Mouse (Mus musculus) liver, embryonic 15.5 days (tissue): ENCODE data around the gene Gxylt1. TPM values are rescaled to one million over a fixed set of nuclear protein-coding genes. Genes with fewer than 3 reads are reported as not detected.
"Not testable (repeated sequence)": the region's sequence is repeated elsewhere in the genome, so short reads cannot be mapped to it uniquely, and the experiment has no call there.

Experiments
- ATAC-seq: fragments of 200-750 bp; cut with Nextera tagmentation; 2 replicates; pipeline ENCODE4 v1.8.0; 2017; ENCODE audit warnings: moderate number of reproducible peaks, mild to moderate bottlenecking, moderate library complexity; ENCODE audit not compliant: insufficient read depth
- H3K27ac ChIP-seq: fragments of 300-500 bp; sonication (generic); replicated peaks from 2 replicates; pipeline ENCODE4 v1.5.1; 2015; ENCODE audit warnings: mild to moderate bottlenecking, inconsistent platforms
- H3K27me3 ChIP-seq: fragments of 300-500 bp; sonication (generic); 2 replicates; pipeline ENCODE4 v1.6.1; 2015; ENCODE audit warnings: mild to moderate bottlenecking, inconsistent platforms
- H3K36me3 ChIP-seq: fragments of 300-500 bp; sonication (generic); replicated peaks from 2 replicates; pipeline ENCODE4 v1.6.1; 2015; ENCODE audit warnings: moderate library complexity, mild to moderate bottlenecking, inconsistent platforms
- H3K4me1 ChIP-seq: fragments of 300-500 bp; sonication (generic); replicated peaks from 2 replicates; pipeline ENCODE4 v1.6.1; 2015; ENCODE audit warnings: inconsistent platforms
- H3K4me2 ChIP-seq: fragments of 300-500 bp; sonication (generic); 2 replicates; pipeline ENCODE4 v1.6.1; 2015; ENCODE audit warnings: moderate library complexity, mild to moderate bottlenecking, inconsistent platforms
- H3K4me3 ChIP-seq: fragments of 300-500 bp; sonication (generic); replicated peaks from 2 replicates; pipeline ENCODE4 v1.5.1; 2015; ENCODE audit warnings: mild to moderate bottlenecking, inconsistent platforms
- H3K9ac ChIP-seq: fragments of 300-500 bp; sonication (generic); 2 replicates; pipeline ENCODE4 v1.6.1; 2015; ENCODE audit warnings: moderate library complexity, mild to moderate bottlenecking, inconsistent platforms
- H3K9me3 ChIP-seq: fragments of 300-500 bp; sonication (generic); replicated peaks from 2 replicates; pipeline ENCODE4 v1.6.1; 2016; ENCODE audit warnings: inconsistent platforms
- WGBS: fragments of 180-500 bp; shearing (Covaris S2); methylation state at CpG from one replicate; pipeline ENCODE4 v1.1.7; 2015; ENCODE audit warnings: mixed read lengths; ENCODE audit not compliant: insufficient replicate concordance; 5-methylcytosine and 5-hydroxymethylcytosine counted together
- polyA plus RNA-seq: library from polyadenylated mRNA; unstranded; fragments of >200 nt; fragmentation: Nextera tagmentation; extraction: Ambion mirVana; gene quantifications from 2 replicates; pipeline ENCODE4 v1.2.1, GENCODE M21; 2015

Gene Gxylt1
- polyA plus RNA-seq, 1 experiment from 2014 or later: 2.8 TPM

GRCm38 (mm10) chr15:93263566-93263965, 11.4 kb downstream of the Gxylt1 start:
- H3K27me3 ChIP-seq: no peaks in the 10 kb centered on the region
- peaks cover 11% of the 10 kb centered on the region for H3K36me3 ChIP-seq
- 71% methylated on average over 7 of the region's 7 CpGs for WGBS
- no peak overlapping the region for H3K9ac ChIP-seq
- H3K9me3 ChIP-seq: no peaks in the 10 kb centered on the region
- no peak for ATAC-seq
- no peak overlapping the region for H3K4me3 ChIP-seq
- 0 out of 2 replicates have a peak, but pooled peaks cover 15% of the 10 kb centered on the region for H3K4me1 ChIP-seq
- no peak overlapping the region for H3K27ac ChIP-seq
- H3K4me2 ChIP-seq: no peak overlapping the region

- H3K9ac ChIP-seq: no peak overlapping the region
Observed at GRCm38 (mm10) chr15:93262818-93263217, 12.2 kb downstream of the Gxylt1 start.

GRCm38 (mm10) chr15:93262274-93262673, 12.7 kb downstream of the Gxylt1 start:
- WGBS: 78% methylated on average over 5 of the region's 5 CpGs
- Histone ChIP-seq H3K4me1 (0 out of 2 replicates have a peak, but pooled peaks cover 5% of the 10 kb centered on the region), H3K4me2 (no peak overlapping the region), H3K9ac (no peak overlapping the region), H3K27ac (no peak overlapping the region), H3K9me3 (no peaks in the 10 kb centered on the region), H3K36me3 (peaks cover 24% of the 10 kb centered on the region), H3K27me3 (no peaks in the 10 kb centered on the region), H3K4me3 (no peak overlapping the region)
- no peak for ATAC-seq

More at GRCm38 (mm10) chr15:93262818-93263217, 12.2 kb downstream of the Gxylt1 start:
- no peak overlapping the region for H3K27ac ChIP-seq
- 0 out of 2 replicates have a peak, but pooled peaks cover 10% of the 10 kb centered on the region for H3K4me1 ChIP-seq
- H3K27me3 ChIP-seq: no peaks in the 10 kb centered on the region
- H3K4me3 ChIP-seq: no peak overlapping the region
- peaks cover 19% of the 10 kb centered on the region for H3K36me3 ChIP-seq
- WGBS: 67% methylated on average over 5 of the region's 5 CpGs
- no peak overlapping the region for H3K4me2 ChIP-seq
- ATAC-seq: no peak
- no peaks in the 10 kb centered on the region for H3K9me3 ChIP-seq

DNA sequence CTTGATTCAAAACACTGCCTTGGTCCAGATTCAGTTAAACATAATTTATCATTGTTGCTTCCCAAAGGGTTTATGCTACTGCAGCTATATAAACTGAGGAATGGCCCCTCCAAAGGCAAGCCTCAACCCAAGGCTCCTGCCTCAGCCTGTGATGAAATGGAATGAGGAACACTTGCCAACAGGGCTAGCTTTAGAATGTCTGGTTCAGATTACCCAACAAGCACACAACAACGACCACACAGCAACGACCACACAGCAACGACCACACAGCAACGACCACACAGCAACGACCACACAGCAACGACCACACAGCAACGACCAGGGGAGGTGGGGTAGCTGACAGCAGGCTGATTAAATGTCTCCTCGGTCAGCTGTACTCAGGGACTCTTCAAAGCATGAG, 15.0 kb downstream of the Gxylt1 start:
- Histone ChIP-seq H3K36me3 (peaks cover 43% of the 10 kb centered on the region), H3K9me3 (no peaks in the 10 kb centered on the region), H3K27ac (no peak overlapping the region), H3K4me2 (no peak overlapping the region), H3K4me1 (no peaks in the 10 kb centered on the region), H3K27me3 (no peaks in the 10 kb centered on the region), H3K9ac (no peak overlapping the region), H3K4me3 (no peak overlapping the region)
- no peak for ATAC-seq
- 57% methylated on average over 8 of the region's 8 CpGs for WGBS

DNA sequence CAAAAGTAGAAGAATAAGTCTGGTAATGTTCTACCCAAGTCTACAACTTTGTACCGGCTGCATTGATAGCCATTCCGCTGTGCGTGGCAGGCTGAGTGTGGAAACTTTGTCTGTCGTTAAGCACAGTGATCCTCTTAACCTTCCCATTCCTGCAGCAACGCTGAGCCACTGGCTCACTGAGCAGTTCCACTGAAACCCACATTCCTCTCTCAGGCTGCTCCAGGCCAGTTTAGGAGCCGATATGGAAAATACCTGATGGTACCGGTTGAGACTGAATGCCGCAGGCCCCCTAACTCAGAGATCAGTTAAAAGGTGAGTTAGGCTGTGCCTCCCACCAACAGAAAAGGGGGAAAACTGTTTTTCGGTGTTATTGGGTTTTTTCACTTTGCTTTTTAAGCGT, 19.7 kb downstream of the Gxylt1 start:
- Histone ChIP-seq H3K36me3 (peaks cover 58% of the 10 kb centered on the region), H3K9me3 (no peaks in the 10 kb centered on the region), H3K27me3 (no peaks in the 10 kb centered on the region), H3K4me1 (no peaks in the 10 kb centered on the region), H3K9ac (no peak overlapping the region), H3K4me3 (no peak overlapping the region), H3K27ac (no peak overlapping the region), H3K4me2 (no peak overlapping the region)
- WGBS: 73% methylated on average over 10 of the region's 10 CpGs
- ATAC-seq: no peak

GRCm38 (mm10) chr15:93253172-93253571, 21.8 kb downstream of the Gxylt1 start:
- ATAC-seq: no peak

DNA sequence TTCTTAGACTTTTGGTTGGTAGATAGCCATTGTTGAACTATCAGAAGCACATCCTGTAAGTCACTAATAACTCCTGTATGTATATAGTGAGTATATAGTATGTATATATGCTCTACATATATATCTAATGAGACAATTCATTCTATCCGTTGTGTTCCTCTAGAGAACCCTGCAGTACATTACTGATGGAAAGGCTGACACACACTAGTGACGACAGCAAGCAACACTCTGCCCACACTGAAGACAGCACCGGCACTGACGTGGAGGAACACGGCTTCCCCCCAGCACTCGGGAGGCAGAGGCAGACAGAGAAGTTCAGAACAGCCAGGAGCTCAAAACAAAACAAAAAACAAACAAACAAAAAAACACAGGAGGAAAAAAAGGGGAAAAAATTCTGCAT, 22.6 kb downstream of the Gxylt1 start:
- no peaks in the 10 kb centered on the region for H3K4me1 ChIP-seq
- H3K27me3 ChIP-seq: no peaks in the 10 kb centered on the region
- 76% methylated on average over 6 of the region's 6 CpGs for WGBS

More at GRCm38 (mm10) chr15:93253172-93253571, 21.8 kb downstream of the Gxylt1 start:
- WGBS: 40% methylated on average over 8 of the region's 8 CpGs
- Histone ChIP-seq H3K9ac (no peak overlapping the region), H3K4me3 (no peak overlapping the region), H3K4me2 (no peak overlapping the region), H3K27ac (no peak overlapping the region), H3K27me3 (no peaks in the 10 kb centered on the region), H3K9me3 (no peaks in the 10 kb centered on the region), H3K36me3 (peaks cover 52% of the 10 kb centered on the region), H3K4me1 (no peaks in the 10 kb centered on the region)

GRCm38 (mm10) chr15:93251553-93252250, 23.3 kb downstream of the Gxylt1 start:
- 0 out of 2 replicates have a peak overlapping the region, but pooled peaks have one; percentile 14 for H3K27ac ChIP-seq
- WGBS: 55% methylated on average over 13 of the region's 13 CpGs
- H3K9ac ChIP-seq: no peak overlapping the region
- H3K4me2 ChIP-seq: no peak overlapping the region
- no peak for ATAC-seq
- peaks cover 47% of the 10 kb centered on the region for H3K36me3 ChIP-seq
- H3K4me1 ChIP-seq: no peaks in the 10 kb centered on the region
- no peaks in the 10 kb centered on the region for H3K9me3 ChIP-seq
- H3K27me3 ChIP-seq: no peaks in the 10 kb centered on the region
- H3K4me3 ChIP-seq: no peak overlapping the region

More for the DNA sequence above, 22.6 kb downstream of the Gxylt1 start:
- no peaks in the 10 kb centered on the region for H3K9me3 ChIP-seq
- no peak overlapping the region for H3K4me3 ChIP-seq
- no peak overlapping the region for H3K27ac ChIP-seq
- H3K4me2 ChIP-seq: no peak overlapping the region
- no peak overlapping the region for H3K9ac ChIP-seq
- peaks cover 50% of the 10 kb centered on the region for H3K36me3 ChIP-seq
- no peak for ATAC-seq

GRCm38 (mm10) chr15:93243202-93243601, 31.8 kb downstream of the Gxylt1 start:
- no peak for ATAC-seq
- no peak overlapping the region for H3K27ac ChIP-seq
- 78% methylated on average over 10 of the region's 10 CpGs for WGBS
- no peaks in the 10 kb centered on the region for H3K27me3 ChIP-seq
- H3K36me3 ChIP-seq: peaks cover 40% of the 10 kb centered on the region
- H3K4me2 ChIP-seq: no peak overlapping the region
- H3K4me3 ChIP-seq: no peak overlapping the region
- H3K9ac ChIP-seq: no peak overlapping the region
- H3K4me1 ChIP-seq: no peaks in the 10 kb centered on the region
- H3K9me3 ChIP-seq: no peaks in the 10 kb centered on the region

GRCm38 (mm10) chr15:93236456-93236855, 38.5 kb downstream of the Gxylt1 start:
- WGBS: 80% methylated on average over 10 of the region's 10 CpGs
- H3K4me1 ChIP-seq, H3K36me3 ChIP-seq, ATAC-seq, H3K4me2 ChIP-seq, H3K27me3 ChIP-seq, H3K27ac ChIP-seq, H3K4me3 ChIP-seq, H3K9me3 ChIP-seq, H3K9ac ChIP-seq: not testable (repeated sequence)

DNA sequence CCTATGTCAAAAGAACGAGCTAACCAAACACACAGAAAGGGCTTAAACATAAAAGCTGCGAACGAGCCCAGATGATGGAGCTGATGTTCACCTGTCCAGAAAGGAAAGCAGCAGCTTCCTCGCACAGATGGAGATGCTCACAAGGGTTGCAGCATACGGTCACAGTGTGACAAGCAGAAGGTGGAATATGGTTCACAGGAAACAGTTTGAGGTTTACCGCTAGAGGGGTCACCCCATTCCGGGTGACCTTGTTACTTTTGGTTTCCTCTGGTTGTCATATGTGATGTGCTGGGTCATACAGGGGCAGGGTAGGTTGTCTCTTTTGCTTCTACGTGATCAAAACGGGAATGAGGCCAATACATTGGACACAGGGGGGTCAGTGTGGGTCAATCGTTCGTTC, 46.0 kb downstream of the Gxylt1 start:
- no peaks in the 10 kb centered on the region for H3K36me3 ChIP-seq
- no peak overlapping the region for H3K9ac ChIP-seq
- WGBS: 46% methylated on average over 11 of the region's 11 CpGs
- H3K27me3 ChIP-seq: no peaks in the 10 kb centered on the region
- no peak overlapping the region for H3K27ac ChIP-seq
- H3K4me1 ChIP-seq: no peaks in the 10 kb centered on the region
- H3K4me2 ChIP-seq: no peak overlapping the region
- ATAC-seq: no peak
- no peak overlapping the region for H3K4me3 ChIP-seq
- no peaks in the 10 kb centered on the region for H3K9me3 ChIP-seq

DNA sequence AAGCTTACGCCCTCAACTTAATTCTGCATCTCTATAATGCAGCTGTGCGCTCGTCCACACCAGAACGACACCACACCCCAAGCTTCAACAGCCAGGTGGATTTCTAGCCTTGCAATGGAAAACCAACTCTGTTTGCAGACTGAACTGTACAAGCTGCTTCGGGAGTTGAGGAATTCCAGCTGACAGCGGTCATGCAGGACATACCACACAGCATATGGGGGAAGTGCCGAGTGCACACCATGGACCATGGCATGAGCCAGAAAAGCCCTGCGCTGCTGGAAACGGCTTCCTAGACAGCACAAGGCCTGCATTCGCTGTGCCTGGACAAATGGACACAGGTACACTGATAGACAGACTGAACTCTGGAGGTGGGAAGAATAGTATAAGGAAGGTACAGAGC, 46.6 kb downstream of the Gxylt1 start:
- Histone ChIP-seq H3K4me3 (no peak overlapping the region), H3K9ac (no peak overlapping the region), H3K9me3 (no peaks in the 10 kb centered on the region), H3K4me2 (no peak overlapping the region), H3K36me3 (no peaks in the 10 kb centered on the region), H3K27me3 (no peaks in the 10 kb centered on the region), H3K4me1 (no peaks in the 10 kb centered on the region), H3K27ac (no peak overlapping the region)
- no peak for ATAC-seq
- WGBS: 81% methylated on average over 10 of the region's 10 CpGs
